Mouse (Mus musculus) macrophage (primary cell): ENCODE measurements around the gene D430041D05Rik. TPM values are rescaled to one million over a fixed set of nuclear protein-coding genes. Genes with fewer than 3 reads are reported as not detected.

Experiments used
- H3K27ac ChIP-seq: fragments of 350-480 bp; formaldehyde crosslinking; 2 replicates; pipeline ENCODE4 v1.9.0; 2021
- H3K36me3 ChIP-seq: fragments of 350-480 bp; formaldehyde crosslinking; 2 replicates; pipeline ENCODE4 v1.9.0; 2021; ENCODE audit errors: inconsistent target
- H3K4me3 ChIP-seq: fragments of 350-480 bp; formaldehyde crosslinking; 2 replicates; pipeline ENCODE4 v1.9.0; 2021; ENCODE audit errors: inconsistent target
- H3K79me2 ChIP-seq: fragments of 350-480 bp; formaldehyde crosslinking; 2 replicates; pipeline ENCODE4 v1.9.0; 2021; ENCODE audit errors: inconsistent target
- WGBS: methylation state at CpG from one replicate; pipeline ENCODE4 v1.1.7; 2026; ENCODE audit warnings: inconsistent platforms; ENCODE audit not compliant: missing documents; 5-methylcytosine and 5-hydroxymethylcytosine counted together
- polyA plus RNA-seq: library from polyadenylated mRNA; stranded (reverse); fragments of 250-400 nt; gene quantifications from 3 replicates; pipeline ENCODE4 v1.2.4, GENCODE M21; 2018; ENCODE audit warnings: inconsistent platforms

Gene D430041D05Rik
- polyA plus RNA-seq, 1 experiment from 2014 or later: not detected

GRCm38 (mm10) chr2:104420805-104421204 is 10.0 kb upstream of the D430041D05Rik start:
- Histone ChIP-seq H3K79me2 (no peaks in the 10 kb centered on the region), H3K4me3 (no peak overlapping the region), H3K36me3 (no peaks in the 10 kb centered on the region), H3K27ac (no peak overlapping the region)
- WGBS: 43% methylated on average over 4 of the region's 4 CpGs

GRCm38 (mm10) chr2:104419999-104420398 is 9.2 kb upstream of the D430041D05Rik start:
- no peaks in the 10 kb centered on the region for H3K79me2 ChIP-seq
- H3K27ac ChIP-seq: no peak overlapping the region
- H3K36me3 ChIP-seq: no peaks in the 10 kb centered on the region
- no peak overlapping the region for H3K4me3 ChIP-seq
- 100% methylated on average over 1 of the region's 1 CpGs for WGBS

GRCm38 (mm10) chr2:104419411-104419810 is 8.6 kb upstream of the D430041D05Rik start:
- 33% methylated on average over 2 of the region's 2 CpGs for WGBS

GRCm38 (mm10) chr2:104413011-104413410 is 2.2 kb upstream of the D430041D05Rik start:
- 63% methylated on average over 3 of the region's 3 CpGs for WGBS
- Histone ChIP-seq H3K79me2 (no peaks in the 10 kb centered on the region), H3K36me3 (no peaks in the 10 kb centered on the region), H3K4me3 (no peak overlapping the region), H3K27ac (no peak overlapping the region)

More at GRCm38 (mm10) chr2:104419411-104419810, 8.6 kb upstream of the D430041D05Rik start:
- no peak overlapping the region for H3K27ac ChIP-seq
- H3K36me3 ChIP-seq: no peaks in the 10 kb centered on the region
- H3K79me2 ChIP-seq: no peaks in the 10 kb centered on the region
- no peak overlapping the region for H3K4me3 ChIP-seq

- H3K79me2 ChIP-seq: no peaks in the 10 kb centered on the region
- no peak overlapping the region for H3K27ac ChIP-seq
- H3K4me3 ChIP-seq: no peak overlapping the region
- no peaks in the 10 kb centered on the region for H3K36me3 ChIP-seq
- 32% methylated on average over 4 of the region's 4 CpGs for WGBS
These were observed 1.7 kb upstream of the D430041D05Rik start for GRCm38 (mm10) chr2:104412496-104412895.

- H3K36me3 ChIP-seq: no peaks in the 10 kb centered on the region
- H3K27ac ChIP-seq: no peak overlapping the region
- no peaks in the 10 kb centered on the region for H3K79me2 ChIP-seq
- H3K4me3 ChIP-seq: no peak overlapping the region
- 90% methylated on average over 6 of the region's 7 CpGs for WGBS
These were observed 993 bp upstream of the D430041D05Rik start for GRCm38 (mm10) chr2:104411806-104412205.

- 2% methylated on average over 111 of the region's 111 CpGs for WGBS
- Histone ChIP-seq H3K27ac (no peak overlapping the region), H3K79me2 (no peaks in the 10 kb centered on the region), H3K36me3 (no peaks in the 10 kb centered on the region), H3K4me3 (no peak overlapping the region)
These were observed 677 bp downstream of the D430041D05Rik start for GRCm38 (mm10) chr2:104409851-104410821.

GRCm38 (mm10) chr2:104408351-104408750 is 2.5 kb downstream of the D430041D05Rik start:
- Histone ChIP-seq H3K36me3 (no peaks in the 10 kb centered on the region), H3K79me2 (no peaks in the 10 kb centered on the region), H3K27ac (no peak overlapping the region), H3K4me3 (no peak overlapping the region)
- 75% methylated on average over 7 of the region's 7 CpGs for WGBS

GRCm38 (mm10) chr2:104407913-104408312 is 2.9 kb downstream of the D430041D05Rik start:
- H3K79me2 ChIP-seq: no peaks in the 10 kb centered on the region
- H3K4me3 ChIP-seq: no peak overlapping the region
- WGBS: 81% methylated on average over 4 of the region's 4 CpGs
- no peak overlapping the region for H3K27ac ChIP-seq
- H3K36me3 ChIP-seq: no peaks in the 10 kb centered on the region

- Histone ChIP-seq H3K27ac (no peak overlapping the region), H3K36me3 (no peaks in the 10 kb centered on the region), H3K4me3 (no peak overlapping the region), H3K79me2 (no peaks in the 10 kb centered on the region)
- 97% methylated on average over 6 of the region's 6 CpGs for whole genome bisulfite sequencing
These were observed 6.8 kb downstream of the D430041D05Rik start for GRCm38 (mm10) chr2:104404036-104404435.

- Histone ChIP-seq H3K36me3 (no peaks in the 10 kb centered on the region), H3K79me2 (no peaks in the 10 kb centered on the region), H3K4me3 (no peak overlapping the region), H3K27ac (no peak overlapping the region)
- WGBS: 93% methylated on average over 6 of the region's 6 CpGs
These were observed 12.0 kb downstream of the D430041D05Rik start for GRCm38 (mm10) chr2:104398651-104399290.

GRCm38 (mm10) chr2:104395961-104396360 is 14.9 kb downstream of the D430041D05Rik start:
- WGBS: 82% methylated on average over 9 of the region's 9 CpGs
- Histone ChIP-seq H3K79me2 (no peaks in the 10 kb centered on the region), H3K4me3 (no peak overlapping the region), H3K36me3 (no peaks in the 10 kb centered on the region), H3K27ac (no peak overlapping the region)

GRCm38 (mm10) chr2:104394769-104395168 is 16.0 kb downstream of the D430041D05Rik start:
- Histone ChIP-seq H3K36me3 (no peaks in the 10 kb centered on the region), H3K79me2 (no peaks in the 10 kb centered on the region), H3K4me3 (no peak overlapping the region), H3K27ac (no peak overlapping the region)
- 88% methylated on average over 2 of the region's 2 CpGs for WGBS

- Histone ChIP-seq H3K27ac (no peak overlapping the region), H3K79me2 (no peaks in the 10 kb centered on the region), H3K4me3 (no peak overlapping the region), H3K36me3 (no peaks in the 10 kb centered on the region)
- 88% methylated on average over 4 of the region's 4 CpGs for WGBS
These were observed 18.0 kb downstream of the D430041D05Rik start for GRCm38 (mm10) chr2:104392700-104393312.

GRCm38 (mm10) chr2:104389231-104389630 is 21.6 kb downstream of the D430041D05Rik start:
- Histone ChIP-seq H3K36me3 (no peaks in the 10 kb centered on the region), H3K4me3 (no peak overlapping the region), H3K27ac (no peak overlapping the region), H3K79me2 (no peaks in the 10 kb centered on the region)
- 95% methylated on average over 11 of the region's 11 CpGs for WGBS
